Mouse (Mus musculus): ENCODE measurements around the gene Chst11. TPM values are rescaled to one million over a fixed set of nuclear protein-coding genes. Genes with fewer than 3 reads are reported as not detected.

Gene Chst11
- total and polyA plus RNA-seq, 3 experiments: 3.1 to 4.5 (median 3.2) TPM

DNA sequence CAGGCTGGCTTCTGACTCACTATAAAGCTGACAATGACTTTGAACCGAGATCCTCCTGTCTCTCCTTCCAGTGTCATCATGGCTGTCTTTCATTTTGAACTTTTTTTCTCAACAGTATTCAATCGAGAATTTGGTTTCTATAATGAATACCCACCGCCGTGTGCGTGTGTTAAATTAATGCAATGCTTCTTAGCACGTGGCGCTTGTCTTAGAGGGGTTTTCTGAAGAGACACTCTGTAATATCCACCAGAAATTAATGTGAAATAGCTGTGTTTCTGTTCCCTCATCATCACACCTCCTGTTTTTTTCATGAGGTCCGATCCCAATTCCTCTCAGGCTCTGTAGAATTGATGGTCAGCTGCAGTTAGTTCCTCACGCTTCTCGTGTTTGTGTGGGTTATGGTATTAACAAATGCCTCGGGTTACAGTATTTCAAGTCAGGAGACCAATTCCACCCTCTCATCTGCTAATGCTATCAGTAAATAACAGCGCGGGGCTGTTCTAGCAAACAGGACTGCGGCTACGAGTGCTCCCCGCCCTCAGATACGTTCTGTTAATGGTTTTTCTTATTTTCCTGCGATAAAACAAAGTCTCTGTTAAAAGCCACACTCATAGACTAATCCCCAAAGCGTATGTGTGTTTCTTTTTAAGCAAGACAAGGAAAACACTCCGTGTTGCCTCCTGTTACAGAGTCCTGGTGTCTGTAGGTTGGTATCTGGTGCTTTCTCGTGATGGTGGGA lies 32.6 kb downstream of the Chst11 start:
- TF ChIP-seq CTCF (IDR thresholded peaks at IDR 0.05) (no peak), POLR2A (IDR thresholded peaks at IDR 0.05; ENCODE audit: insufficient read depth, low read depth, low read length) (no peak), EP300 (IDR thresholded peaks at IDR 0.05; ENCODE audit: insufficient read depth, low read depth, low read length) (no peak)
- H3K79me2 ChIP-seq (replicated peaks; ENCODE audit: control insufficient read depth, insufficient read depth, low read length): no peaks in the 10 kb centered on the region
- no peak overlapping the region for H3K9ac ChIP-seq (ENCODE audit: low read depth, low read length)
- H3K4me1 ChIP-seq (ENCODE audit: control insufficient read depth, insufficient read depth, low read length): peaks cover 8% of the 10 kb centered on the region
- H3K27ac ChIP-seq: no peak overlapping the region
- H3K36me3 ChIP-seq (ENCODE audit: control insufficient read depth, insufficient read depth, low read length): no peaks in the 10 kb centered on the region
- intact Hi-C loops (cut with DNase I): no loop called here
- H3K27me3 ChIP-seq (ENCODE audit: control insufficient read depth, insufficient read depth, low read length): no peaks in the 10 kb centered on the region
- no peak for DNase-seq
- H3K4me3 ChIP-seq: no peak overlapping the region
- WGBS: 75% methylated on average over 21 of the region's 21 CpGs

DNA sequence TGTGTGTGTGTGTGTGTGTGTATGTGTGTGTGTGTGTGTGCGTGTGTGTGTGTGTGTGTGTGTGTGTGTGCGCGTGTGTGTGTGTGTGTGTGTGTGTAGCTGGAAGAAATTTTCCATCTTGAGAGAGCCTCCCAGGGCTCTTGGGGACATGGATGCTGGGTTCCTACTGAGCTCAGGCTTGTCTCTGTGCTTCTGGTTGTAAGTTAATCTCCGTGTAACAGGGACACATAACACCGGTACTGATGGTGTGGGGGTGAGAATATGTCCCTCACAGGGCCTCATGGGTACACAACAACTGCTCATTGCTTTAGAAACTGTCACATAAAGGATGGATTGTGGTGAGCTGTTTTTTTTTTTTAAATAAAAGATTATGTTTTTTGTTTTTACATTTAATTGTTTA lies 33.2 kb downstream of the Chst11 start:
- no peaks in the 10 kb centered on the region for H3K36me3 ChIP-seq (ENCODE audit: control insufficient read depth, insufficient read depth, low read length)
- H3K79me2 ChIP-seq (replicated peaks; ENCODE audit: control insufficient read depth, insufficient read depth, low read length): no peaks in the 10 kb centered on the region
- intact Hi-C loops (cut with DNase I): no loop called here
- no peak for TF ChIP-seq EP300 (IDR thresholded peaks at IDR 0.05; ENCODE audit: insufficient read depth, low read depth, low read length)
- no peak for TF ChIP-seq POLR2A (IDR thresholded peaks at IDR 0.05; ENCODE audit: insufficient read depth, low read depth, low read length)
- TF ChIP-seq CTCF (IDR thresholded peaks at IDR 0.05): no peak
- H3K27ac ChIP-seq: no peak overlapping the region
- no peak overlapping the region for H3K4me3 ChIP-seq
- no peak for DNase-seq
- 67% methylated on average over 4 of the region's 5 CpGs for WGBS
- no peak overlapping the region for H3K9ac ChIP-seq (ENCODE audit: low read depth, low read length)
- H3K4me1 ChIP-seq (ENCODE audit: control insufficient read depth, insufficient read depth, low read length): peaks cover 8% of the 10 kb centered on the region
- no peaks in the 10 kb centered on the region for H3K27me3 ChIP-seq (ENCODE audit: control insufficient read depth, insufficient read depth, low read length)

DNA sequence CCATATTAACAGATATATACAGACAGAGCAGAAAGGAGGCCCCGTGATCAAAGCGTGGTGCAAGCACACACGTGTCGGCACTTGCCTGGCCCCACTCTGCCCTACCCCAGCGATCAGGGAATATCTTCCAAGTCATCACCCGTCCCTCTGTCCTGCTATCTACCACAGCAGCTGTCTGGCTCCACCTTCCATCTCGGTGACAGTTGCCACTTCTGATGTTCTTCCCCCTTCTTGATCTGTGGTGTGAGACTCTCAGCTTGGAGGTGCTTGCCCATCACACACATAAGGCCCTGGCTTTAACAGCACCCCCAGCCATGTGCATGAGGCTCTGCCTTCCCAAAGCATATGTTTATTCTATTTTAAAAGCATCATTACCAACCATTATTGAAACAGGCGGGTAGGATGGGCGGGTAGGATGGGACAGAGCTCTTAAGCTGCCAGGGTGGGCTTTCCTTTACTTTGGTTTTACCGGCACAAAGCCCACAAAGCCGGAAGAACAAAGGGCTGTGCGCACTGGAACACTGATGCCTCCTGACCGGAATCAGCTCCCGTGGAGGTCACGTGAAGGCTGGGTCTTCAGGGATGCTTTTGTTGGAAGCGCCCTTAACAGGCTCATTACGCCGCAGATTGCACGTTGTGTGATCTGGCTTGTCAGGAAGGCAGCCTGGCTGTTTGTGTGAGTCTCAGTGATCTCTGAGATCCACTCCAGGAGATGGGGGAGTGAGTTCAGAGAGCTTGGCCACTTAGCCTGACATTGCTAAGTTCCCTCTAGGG lies 34.4 kb downstream of the Chst11 start:
- intact Hi-C loops (cut with DNase I): no loop called here
- peaks cover 8% of the 10 kb centered on the region for H3K4me1 ChIP-seq (ENCODE audit: control insufficient read depth, insufficient read depth, low read length)
- DNase-seq: no peak
- WGBS: 55% methylated on average over 19 of the region's 19 CpGs
- no peaks in the 10 kb centered on the region for H3K27me3 ChIP-seq (ENCODE audit: control insufficient read depth, insufficient read depth, low read length)
- H3K4me3 ChIP-seq: no peak overlapping the region
- H3K36me3 ChIP-seq (ENCODE audit: control insufficient read depth, insufficient read depth, low read length): no peaks in the 10 kb centered on the region
- no peak overlapping the region for H3K9ac ChIP-seq (ENCODE audit: low read depth, low read length)
- no peak for TF ChIP-seq CTCF (IDR thresholded peaks at IDR 0.05)
- no peak for TF ChIP-seq POLR2A (IDR thresholded peaks at IDR 0.05; ENCODE audit: insufficient read depth, low read depth, low read length)
- TF ChIP-seq EP300 (IDR thresholded peaks at IDR 0.05; ENCODE audit: insufficient read depth, low read depth, low read length): no peak
- H3K79me2 ChIP-seq (replicated peaks; ENCODE audit: control insufficient read depth, insufficient read depth, low read length): no peaks in the 10 kb centered on the region
- no peak overlapping the region for H3K27ac ChIP-seq

DNA sequence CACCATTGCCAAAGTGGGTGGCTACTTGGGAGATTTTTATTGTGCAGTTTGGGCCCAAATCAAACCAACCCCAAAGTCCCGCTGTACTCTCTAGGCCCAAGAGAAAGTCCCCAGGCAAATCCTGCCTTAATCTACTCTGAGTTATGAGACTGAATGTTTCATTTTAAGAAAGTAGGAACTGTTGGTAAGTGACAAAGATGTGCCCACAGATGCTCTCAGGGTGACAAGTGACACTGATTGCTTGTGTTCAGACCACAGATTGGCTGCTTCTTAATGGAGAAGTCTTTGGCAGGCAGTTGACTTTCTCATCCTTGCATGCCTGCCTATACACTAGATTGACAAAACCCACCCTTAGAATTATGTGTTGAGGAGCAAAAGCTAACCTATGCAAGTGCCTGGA lies 37.3 kb downstream of the Chst11 start:
- intact Hi-C loops (cut with DNase I): no loop called here
- Histone ChIP-seq H3K79me2 (replicated peaks; ENCODE audit: control insufficient read depth, insufficient read depth, low read length) (no peaks in the 10 kb centered on the region), H3K36me3 (ENCODE audit: control insufficient read depth, insufficient read depth, low read length) (no peaks in the 10 kb centered on the region), H3K4me3 (no peak overlapping the region), H3K27me3 (ENCODE audit: control insufficient read depth, insufficient read depth, low read length) (no peaks in the 10 kb centered on the region), H3K9ac (ENCODE audit: low read depth, low read length) (no peak overlapping the region), H3K27ac (no peak overlapping the region), H3K4me1 (ENCODE audit: control insufficient read depth, insufficient read depth, low read length) (peaks cover 4% of the 10 kb centered on the region)
- 90% methylated on average over 1 of the region's 1 CpGs for WGBS
- TF ChIP-seq POLR2A (IDR thresholded peaks at IDR 0.05; ENCODE audit: insufficient read depth, low read depth, low read length) (no peak), EP300 (IDR thresholded peaks at IDR 0.05; ENCODE audit: insufficient read depth, low read depth, low read length) (no peak), CTCF (IDR thresholded peaks at IDR 0.05) (no peak)
- no peak for DNase-seq

DNA sequence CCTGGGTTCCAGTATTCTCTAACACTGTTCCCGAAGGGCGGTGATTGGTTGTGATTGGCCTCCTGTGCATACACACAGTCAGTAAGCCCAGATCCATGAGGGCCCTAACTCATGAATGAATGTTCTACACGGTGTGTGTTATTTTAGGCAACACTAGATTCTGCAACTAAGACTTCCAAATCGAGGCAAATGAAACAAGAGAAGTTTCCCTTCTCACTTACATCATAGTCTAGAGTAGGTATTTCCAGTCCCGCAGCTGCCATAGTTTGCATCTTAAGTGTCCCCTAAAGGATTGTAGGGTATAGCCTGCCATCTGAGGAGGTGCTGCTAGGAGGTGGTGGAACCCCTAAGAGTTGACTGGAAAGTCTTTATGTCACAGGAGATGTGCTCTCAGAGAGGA lies 40.9 kb downstream of the Chst11 start:
- no peaks in the 10 kb centered on the region for H3K36me3 ChIP-seq (ENCODE audit: control insufficient read depth, insufficient read depth, low read length)
- no peak overlapping the region for H3K9ac ChIP-seq (ENCODE audit: low read depth, low read length)
- intact Hi-C loops (cut with DNase I): no loop called here
- no peaks in the 10 kb centered on the region; the same call in 1 of the 2 replicates for H3K4me1 ChIP-seq (ENCODE audit: control insufficient read depth, insufficient read depth, low read length)
- H3K79me2 ChIP-seq (replicated peaks; ENCODE audit: control insufficient read depth, insufficient read depth, low read length): no peaks in the 10 kb centered on the region
- H3K27me3 ChIP-seq (ENCODE audit: control insufficient read depth, insufficient read depth, low read length): no peaks in the 10 kb centered on the region
- H3K4me3 ChIP-seq: no peak overlapping the region
- no peak for DNase-seq
- H3K27ac ChIP-seq: no peak overlapping the region
- WGBS: 78% methylated on average over 5 of the region's 5 CpGs
- TF ChIP-seq CTCF (IDR thresholded peaks at IDR 0.05) (no peak), POLR2A (IDR thresholded peaks at IDR 0.05; ENCODE audit: insufficient read depth, low read depth, low read length) (no peak), EP300 (IDR thresholded peaks at IDR 0.05; ENCODE audit: insufficient read depth, low read depth, low read length) (no peak)

DNA sequence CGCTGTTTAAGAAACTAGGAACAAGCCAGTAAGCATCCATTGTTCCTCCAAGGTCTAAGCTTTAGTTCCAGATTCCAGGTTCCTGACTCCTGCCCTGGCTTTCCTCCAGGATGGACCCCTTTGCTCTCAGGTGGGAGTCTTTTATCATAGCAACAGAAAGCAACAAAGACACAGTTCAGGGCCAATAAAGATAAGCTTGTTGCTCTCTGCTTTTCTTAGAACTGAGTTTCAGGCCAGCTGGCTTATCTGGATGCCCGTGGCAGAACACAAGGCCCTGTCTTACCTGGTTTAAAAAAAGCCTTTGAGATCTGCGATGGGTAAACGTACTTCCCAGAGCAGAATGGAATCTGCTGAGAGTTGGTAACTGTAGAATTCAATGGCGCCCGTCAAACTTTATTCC lies 42.4 kb downstream of the Chst11 start:
- no peak overlapping the region for H3K4me3 ChIP-seq
- H3K36me3 ChIP-seq (ENCODE audit: control insufficient read depth, insufficient read depth, low read length): no peaks in the 10 kb centered on the region
- H3K9ac ChIP-seq (ENCODE audit: low read depth, low read length): no peak overlapping the region
- 68% methylated on average over 6 of the region's 6 CpGs for WGBS
- intact Hi-C loops (cut with DNase I): no loop called here
- H3K27me3 ChIP-seq (ENCODE audit: control insufficient read depth, insufficient read depth, low read length): no peaks in the 10 kb centered on the region
- no peaks in the 10 kb centered on the region for H3K79me2 ChIP-seq (replicated peaks; ENCODE audit: control insufficient read depth, insufficient read depth, low read length)
- TF ChIP-seq CTCF (IDR thresholded peaks at IDR 0.05) (no peak), EP300 (IDR thresholded peaks at IDR 0.05; ENCODE audit: insufficient read depth, low read depth, low read length) (no peak), POLR2A (IDR thresholded peaks at IDR 0.05; ENCODE audit: insufficient read depth, low read depth, low read length) (no peak)
- H3K4me1 ChIP-seq (ENCODE audit: control insufficient read depth, insufficient read depth, low read length): peaks cover 6% of the 10 kb centered on the region
- H3K27ac ChIP-seq: no peak overlapping the region
- DNase-seq: no peak
